Mouse (Mus musculus) midbrain, postnatal 0 days (tissue): Measurements from ENCODE around the gene Ftcd. TPM values are rescaled to one million over a fixed set of nuclear protein-coding genes. Genes with fewer than 3 reads are reported as not detected.

ENCODE experiments used
- ATAC-seq: fragments of 200-750 bp; cut with Nextera tagmentation; 2 replicates; pipeline ENCODE4 v1.8.0; 2017; ENCODE audit warnings: moderate number of reproducible peaks, mild to moderate bottlenecking, moderate TSS enrichment, moderate library complexity; ENCODE audit not compliant: low FRiP score
- DNase-seq: peaks from one replicate; pipeline ENCODE4 v3.0.0-alpha.2; 2015; ENCODE audit warnings: low spot score
- H3K27ac ChIP-seq: fragments of 300-500 bp; sonication (generic); 2 replicates; pipeline ENCODE4 v1.5.1; 2014; ENCODE audit warnings: low read depth, mild to moderate bottlenecking, low read length, mixed read lengths
- H3K27me3 ChIP-seq: fragments of 300-500 bp; sonication (generic); 2 replicates; pipeline ENCODE4 v1.6.1; 2014; ENCODE audit warnings: low read length, control low read depth, mixed read lengths; ENCODE audit not compliant: insufficient read depth
- H3K36me3 ChIP-seq: fragments of 300-500 bp; sonication (generic); 2 replicates; pipeline ENCODE4 v1.6.1; 2014; ENCODE audit warnings: low read length, control low read depth, mixed read lengths; ENCODE audit not compliant: insufficient read depth
- H3K4me1 ChIP-seq: fragments of 300-500 bp; sonication (generic); 2 replicates; pipeline ENCODE4 v1.6.1; 2014; ENCODE audit warnings: mild to moderate bottlenecking, control low read depth, antibody characterized with exemption, low read length, mixed read lengths; ENCODE audit not compliant: insufficient read depth
- H3K4me2 ChIP-seq: fragments of 300-500 bp; sonication (generic); 2 replicates; pipeline ENCODE4 v1.6.1; 2014; ENCODE audit warnings: low read depth, mild to moderate bottlenecking, low read length, mixed read lengths; ENCODE audit not compliant: poor library complexity, severe bottlenecking
- H3K4me3 ChIP-seq: fragments of 300-500 bp; sonication (generic); 2 replicates; pipeline ENCODE4 v1.5.1; 2014; ENCODE audit warnings: low read depth, mild to moderate bottlenecking, low read length, moderate library complexity
- H3K9ac ChIP-seq: fragments of 300-500 bp; sonication (generic); replicated peaks from 2 replicates; pipeline ENCODE4 v1.6.1; 2014; ENCODE audit warnings: mild to moderate bottlenecking, low read length, moderate library complexity, mixed read lengths; ENCODE audit not compliant: poor library complexity, severe bottlenecking
- H3K9me3 ChIP-seq: fragments of 300-500 bp; sonication (generic); 2 replicates; pipeline ENCODE4 v1.6.1; 2016; ENCODE audit warnings: low read length, control low read depth
- CTCF ChIP-seq: IDR thresholded peaks from 2 replicates; pipeline ENCODE4 v1.5.1; 2016; ENCODE audit warnings: antibody characterized with exemption, mild to moderate bottlenecking
- WGBS: fragments of 180-500 bp; shearing (Covaris S2); extraction: QIAGEN DNeasy Blood & Tissue Kit; methylation state at CpG from one replicate; pipeline ENCODE4 v1.1.7; 2014; 5-methylcytosine and 5-hydroxymethylcytosine counted together
- polyA plus RNA-seq: library from polyadenylated mRNA; unstranded; fragments of >200 nt; fragmentation: Nextera tagmentation; extraction: Ambion mirVana; gene quantifications from 2 replicates; pipeline ENCODE4 v1.2.1, GENCODE M21; 2015
- total RNA-seq: library from RNA; depleted of rRNA; stranded (reverse); fragments of >200 nt; gene quantifications from 2 replicates; pipeline ENCODE4 v1.2.3, GENCODE M21; 2014

Ftcd gene
- total and polyA plus RNA-seq, 2 experiments from 2014 or later: 0.07 to 0.33 TPM

DNA sequence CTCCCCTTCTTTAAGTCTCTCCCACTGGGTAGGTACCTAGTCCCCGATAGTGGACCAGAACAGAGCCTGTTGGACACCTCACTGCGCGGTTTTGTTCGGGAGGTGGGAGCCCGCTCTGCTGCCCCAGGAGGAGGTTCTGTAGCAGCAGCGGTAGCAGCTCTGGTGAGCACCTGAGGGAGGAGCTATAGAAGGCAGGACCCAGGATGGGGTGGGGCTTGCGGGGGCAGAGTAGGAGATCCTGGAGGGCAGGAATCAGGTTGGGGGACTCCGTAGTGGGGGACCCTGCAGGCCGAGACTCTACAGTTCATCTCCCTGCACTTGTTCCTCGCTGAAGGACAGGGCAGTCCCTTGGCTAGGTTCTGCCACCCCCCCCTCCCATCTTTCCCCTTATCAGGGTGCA lies 8.7 kb downstream of the Ftcd start:
- 15% methylated on average over 9 of the region's 10 CpGs for WGBS
- no peak for TF ChIP-seq CTCF
- H3K4me1 ChIP-seq: no peaks in the 10 kb centered on the region
- H3K4me2 ChIP-seq: peak overlapping the region; percentile 29; the same call in 1 of the 2 replicates
- ATAC-seq (no peak), DNase-seq (no peak)
- H3K4me3 ChIP-seq: no peak overlapping the region
- no peaks in the 10 kb centered on the region for H3K9me3 ChIP-seq
- no peaks in the 10 kb centered on the region for H3K36me3 ChIP-seq
- 0 out of 2 replicates have a peak, but pooled peaks cover 4% of the 10 kb centered on the region for H3K27me3 ChIP-seq
- no peak overlapping the region for H3K27ac ChIP-seq
- H3K9ac ChIP-seq: no peak overlapping the region

DNA sequence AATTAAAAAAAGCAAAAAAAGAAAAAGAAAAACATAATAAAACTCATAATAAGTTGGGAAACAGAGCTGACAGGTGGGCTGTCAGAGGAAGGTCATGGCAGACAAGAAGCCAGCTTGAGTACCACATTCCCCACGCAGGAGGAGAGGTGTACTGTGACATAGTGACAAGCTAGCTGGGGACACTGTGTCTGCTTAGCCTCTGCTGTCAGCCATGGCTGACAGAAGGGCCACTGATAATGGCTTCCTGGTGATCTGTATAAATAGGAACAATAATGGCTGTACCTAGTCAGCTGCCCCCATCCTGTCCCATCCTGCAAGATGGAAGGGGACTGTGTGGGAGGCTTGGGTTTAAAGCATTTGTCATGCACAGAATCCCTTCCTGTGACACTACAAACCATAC lies 10.7 kb downstream of the Ftcd start:
- Histone ChIP-seq H3K36me3 (no peaks in the 10 kb centered on the region), H3K4me2 (no peak overlapping the region), H3K9me3 (no peaks in the 10 kb centered on the region), H3K9ac (no peak overlapping the region), H3K27me3 (0 out of 2 replicates have a peak, but pooled peaks cover 4% of the 10 kb centered on the region), H3K4me3 (no peak overlapping the region), H3K27ac (no peak overlapping the region), H3K4me1 (no peaks in the 10 kb centered on the region)
- DNase-seq (no peak), ATAC-seq (no peak)
- WGBS: 70% methylated on average over 1 of the region's 1 CpGs
- no peak for TF ChIP-seq CTCF

DNA sequence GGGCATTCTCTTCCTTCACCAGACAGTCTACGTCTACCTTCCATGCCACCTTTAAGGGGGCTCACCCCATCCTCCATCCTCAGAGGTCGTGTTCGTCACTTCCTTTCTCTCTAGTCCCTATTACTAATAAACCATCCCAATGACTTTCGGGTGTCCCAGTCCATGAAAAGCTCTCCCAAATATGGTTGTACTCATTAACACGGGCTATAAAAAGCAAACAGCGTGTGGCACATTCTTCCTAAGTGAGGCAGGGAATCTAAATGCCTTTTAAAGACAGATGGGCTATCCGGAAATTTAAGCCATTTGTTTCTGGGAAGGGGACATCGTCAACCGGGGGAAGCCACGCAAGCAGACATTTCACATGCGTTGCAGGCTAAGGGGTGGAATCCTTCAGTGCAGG lies 14.7 kb downstream of the Ftcd start:
- no peak for ATAC-seq

DNA sequence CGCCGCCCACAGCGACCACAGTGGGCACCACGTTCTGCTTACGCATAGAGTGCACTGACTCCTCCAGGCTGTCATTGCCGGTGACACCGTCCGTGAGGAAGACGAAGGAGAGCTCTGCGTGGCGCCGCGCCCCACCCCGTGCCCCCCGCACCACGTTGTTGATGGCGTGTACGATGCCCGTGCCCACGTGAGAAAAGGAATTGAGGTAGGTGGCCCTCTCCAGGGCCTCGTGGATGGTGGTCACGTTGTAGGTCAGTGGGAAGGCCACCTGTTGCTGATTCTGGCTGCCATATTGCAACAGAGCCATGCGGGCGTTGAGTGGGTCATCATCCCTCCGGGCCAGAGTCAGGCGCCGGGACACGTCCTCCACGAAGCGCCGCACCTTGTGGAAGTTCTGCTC lies 20.9 kb downstream of the Ftcd start:
- 92% methylated on average over 31 of the region's 31 CpGs for WGBS
- DNase-seq (no peak), ATAC-seq (no peak)
- H3K36me3 ChIP-seq: no peaks in the 10 kb centered on the region
- no peak overlapping the region for H3K4me3 ChIP-seq
- no peak overlapping the region for H3K27ac ChIP-seq
- H3K4me2 ChIP-seq: no peak overlapping the region
- no peaks in the 10 kb centered on the region for H3K4me1 ChIP-seq
- H3K27me3 ChIP-seq: no peaks in the 10 kb centered on the region
- no peak for TF ChIP-seq CTCF
- H3K9ac ChIP-seq: no peak overlapping the region
- H3K9me3 ChIP-seq: no peaks in the 10 kb centered on the region

More for the DNA sequence above, 14.7 kb downstream of the Ftcd start:
- Histone ChIP-seq H3K4me3 (no peak overlapping the region), H3K4me2 (no peak overlapping the region), H3K36me3 (no peaks in the 10 kb centered on the region), H3K27me3 (no peaks in the 10 kb centered on the region), H3K4me1 (no peaks in the 10 kb centered on the region), H3K9me3 (no peaks in the 10 kb centered on the region), H3K9ac (no peak overlapping the region), H3K27ac (no peak overlapping the region)
- no peak for TF ChIP-seq CTCF
- peak; percentile 1 for DNase-seq
- 88% methylated on average over 11 of the region's 11 CpGs for WGBS

DNA sequence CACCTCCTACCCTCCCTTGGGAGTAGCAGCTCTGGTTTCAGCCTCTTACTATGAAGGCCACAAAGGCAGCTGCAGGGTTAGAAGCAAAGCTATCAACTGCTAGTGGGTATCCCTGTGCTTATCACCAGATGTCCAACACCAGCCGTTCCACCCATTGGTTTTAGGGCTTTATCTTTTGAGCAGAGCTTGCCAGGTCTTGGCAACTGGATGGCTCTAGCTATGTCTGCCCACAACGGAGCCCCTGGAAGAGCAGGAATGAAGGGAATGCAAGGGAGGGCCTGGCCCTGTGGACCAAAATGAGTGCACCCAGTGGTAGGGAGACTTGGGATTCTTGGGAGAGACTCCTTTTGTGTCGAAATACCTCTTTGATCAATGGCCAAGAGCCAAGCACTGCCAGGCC lies 27.2 kb downstream of the Ftcd start:
- DNase-seq: no peak

DNA sequence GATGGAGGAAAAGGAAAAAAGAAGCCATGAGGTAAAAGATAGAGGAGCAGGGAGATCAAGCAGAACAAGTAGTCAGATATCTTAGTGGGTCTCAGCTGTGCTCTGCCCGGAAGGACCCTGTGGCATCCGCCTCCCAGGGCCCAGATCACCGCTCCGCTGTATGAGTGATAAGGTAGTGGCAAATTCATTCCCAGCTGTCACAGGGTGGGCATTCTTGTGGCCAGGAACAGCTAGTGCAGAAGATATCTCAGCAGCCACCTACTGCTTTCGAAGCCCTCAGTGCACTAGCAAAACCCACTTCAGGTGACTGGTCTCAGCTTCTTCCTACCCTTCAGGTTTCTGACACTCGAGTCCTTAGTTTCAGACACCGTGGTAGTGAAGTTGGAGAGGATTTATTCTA lies 37.0 kb downstream of the Ftcd start:
- Histone ChIP-seq H3K27me3 (no peaks in the 10 kb centered on the region), H3K36me3 (no peaks in the 10 kb centered on the region), H3K4me3 (no peak overlapping the region), H3K9ac (no peak overlapping the region), H3K4me1 (no peaks in the 10 kb centered on the region), H3K4me2 (no peak overlapping the region), H3K27ac (no peak overlapping the region), H3K9me3 (no peaks in the 10 kb centered on the region)
- ATAC-seq: no peak
- DNase-seq: no peak
- WGBS: 94% methylated on average over 7 of the region's 7 CpGs
- no peak for TF ChIP-seq CTCF

More for the DNA sequence above, 27.2 kb downstream of the Ftcd start:
- Histone ChIP-seq H3K9me3 (no peaks in the 10 kb centered on the region), H3K4me1 (no peaks in the 10 kb centered on the region), H3K4me2 (no peak overlapping the region), H3K4me3 (no peak overlapping the region), H3K27me3 (no peaks in the 10 kb centered on the region), H3K9ac (no peak overlapping the region), H3K36me3 (no peaks in the 10 kb centered on the region), H3K27ac (no peak overlapping the region)
- 85% methylated on average over 3 of the region's 3 CpGs for WGBS
- no peak for TF ChIP-seq CTCF
- no peak for ATAC-seq
